Mouse (Mus musculus) left cerebral cortex, adult 18-20 months (tissue): ENCODE measurements around the gene Gm49358. TPM values are rescaled to one million over a fixed set of nuclear protein-coding genes. Genes with fewer than 3 reads are reported as not detected.
A peak's percentile ranks its signal among the peaks of the same experiment; 100 is the strongest.

Experiments used
- DNase-seq, 2 experiments: peaks; one replicate each; pipeline ENCODE4 v3.0.0; 2021 to 2022; ENCODE audit warnings: low spot score in 2 of 2, mixed read lengths in 1 of 2
- long read RNA-seq, 2 experiments: library from polyadenylated mRNA; stranded (forward); transcript quantifications; one replicate each; pipeline ENCODE4 v2.0.0; 2021
- total RNA-seq, 2 experiments: library from RNA; stranded (reverse); gene quantifications; 2 replicates each; pipeline ENCODE4 v1.2.3; 2021

Gene Gm49358
- total RNA-seq: 10 to 100 TPM; 19.5 to 20.8 TPM
- long read RNA-seq, experiment 1: 0 reads
- long read RNA-seq, experiment 2: 0 reads

GRCm38 (mm10) chr10:86763672-86764071 lies at the start of gene Gm49358:
Gm49358 (plus strand) TSS chr10:86763972.
- no peak for DNase-seq

GRCm38 (mm10) chr10:86727548-86727980 lies 36.2 kb upstream of the Gm49358 start:
- DNase-seq: peak; percentile 19 to 35

- DNase-seq: no peak
Observed at GRCm38 (mm10) chr10:86728176-86728575, 35.6 kb upstream of the Gm49358 start.

GRCm38 (mm10) chr10:86730823-86731499 lies 32.8 kb upstream of the Gm49358 start:
- peak; percentile 87 to 91 for DNase-seq

GRCm38 (mm10) chr10:86731500-86731863 lies 32.3 kb upstream of the Gm49358 start:
- no peak for DNase-seq

- DNase-seq: no peak
Observed at GRCm38 (mm10) chr10:86735036-86735435, 28.7 kb upstream of the Gm49358 start.

- no peak for DNase-seq
Observed at GRCm38 (mm10) chr10:86742918-86743317, 20.9 kb upstream of the Gm49358 start.

- DNase-seq: no peak
Observed at GRCm38 (mm10) chr10:86744306-86744705, 19.5 kb upstream of the Gm49358 start.

GRCm38 (mm10) chr10:86755816-86756502 lies 7.8 kb upstream of the Gm49358 start:
- no peak for DNase-seq

GRCm38 (mm10) chr10:86757724-86758123 lies 6.0 kb upstream of the Gm49358 start:
- no peak for DNase-seq

- DNase-seq: no peak
Observed at GRCm38 (mm10) chr10:86758211-86758610, 5.6 kb upstream of the Gm49358 start.

GRCm38 (mm10) chr10:86761236-86761635 lies 2.5 kb upstream of the Gm49358 start:
- DNase-seq: no peak

GRCm38 (mm10) chr10:86761722-86762383 lies 1.9 kb upstream of the Gm49358 start:
- no peak for DNase-seq

- DNase-seq: no peak
Observed at GRCm38 (mm10) chr10:86762384-86762730, 1.4 kb upstream of the Gm49358 start.

GRCm38 (mm10) chr10:86765344-86765966 lies 1.7 kb downstream of the Gm49358 start:
- no peak for DNase-seq

GRCm38 (mm10) chr10:86769216-86769615 lies 5.4 kb downstream of the Gm49358 start:
- DNase-seq: no peak

- DNase-seq: no peak
Observed at GRCm38 (mm10) chr10:86769797-86770196, 6.0 kb downstream of the Gm49358 start.

GRCm38 (mm10) chr10:86771701-86772100 lies 7.9 kb downstream of the Gm49358 start:
- no peak for DNase-seq

GRCm38 (mm10) chr10:86772231-86772631 lies 8.5 kb downstream of the Gm49358 start:
- DNase-seq: peak; percentile 30 to 34

GRCm38 (mm10) chr10:86773360-86773759 lies 9.6 kb downstream of the Gm49358 start:
- no peak for DNase-seq

GRCm38 (mm10) chr10:86776281-86776680 lies 12.5 kb downstream of the Gm49358 start:
- DNase-seq: no peak
